In genomic region chr1:69107485-69108158, GRCm38 (mm10) we compare ENCODE assay signal across 9 mouse cellular contexts. TPM values are rescaled to one million over a fixed set of nuclear protein-coding genes. Genes with fewer than 3 reads are reported as not detected.
DNase-seq lines count a peak whose midpoint lies in the region; ATAC-seq and TF ChIP-seq lines count a peak whose summit lies in the region.
"Had no signal": no experiment of that assay in that cellular context is flagged by ENCODE, and none has a peak within 500 bp of the region (broad histone marks: within the 10 kb centered on the region; RNA-seq: fewer than 3 reads in every experiment).

Gene Erbb4, minus strand, starts transcription at chr1:69108059.

- H3K9ac ChIP-seq in limb, embryonic 14.5 days (ENCODE audit: low read depth, low read length, severe bottlenecking) = peak within 1 kb of the TSS; percentile 56
- H3K9ac ChIP-seq in neural tube, embryonic 13.5 days = peak within 1 kb of the TSS; percentile 84

- peaks cover 13% of the 10 kb centered on the region for H3K4me1 ChIP-seq in limb, embryonic 14.5 days (ENCODE audit: control insufficient read depth, insufficient read depth, low read length)
- peaks cover 31% of the 10 kb centered on the region for H3K4me1 ChIP-seq in neural tube, embryonic 13.5 days (replicated peaks)

- DNase-seq in gastrocnemius, postnatal 14 days = peak; percentile 4
- no peak for DNase-seq in gastrocnemius, postnatal 25 days
- peak; percentile 62 to 66 for DNase-seq in cerebellum, postnatal 25 days
- peak; percentile 3 for DNase-seq in heart, adult 9 months (ENCODE audit: low spot score in 2 of 2)
- peak; percentile 7 to 8 for DNase-seq in kidney, adult 8-10 months
- no peak for DNase-seq in limb, embryonic 14.5 days (ENCODE audit: low spot score)
- DNase-seq in thymus, postnatal 36 days = no peak

- no peaks in the 10 kb centered on the region for H3K9me3 ChIP-seq in limb, embryonic 14.5 days (ENCODE audit: control insufficient read depth, low read length)
- no peaks in the 10 kb centered on the region for H3K9me3 ChIP-seq in neural tube, embryonic 13.5 days

- intact Hi-C loops in gastrocnemius, postnatal 14 days (cut with DNase I; ENCODE audit: low total_unique reads) = no loop called here

- TF ChIP-seq POLR2A in limb, embryonic 14.5 days (IDR thresholded peaks at IDR 0.05; ENCODE audit: borderline replicate concordance, extremely low read depth, insufficient read depth, insufficient read length) = no peak

- H3K4me2 ChIP-seq in limb, embryonic 14.5 days (replicated peaks; ENCODE audit: low read depth, low read length, severe bottlenecking) = peak within 1 kb of the TSS; percentile 98
- peak within 1 kb of the TSS; percentile 91 for H3K4me2 ChIP-seq in neural tube, embryonic 13.5 days

- ATAC-seq in limb, embryonic 14.5 days (ENCODE audit: low FRiP score, low read depth) = 0 out of 2 replicates have a peak, but pooled peaks have one; percentile 17
- ATAC-seq in neural tube, embryonic 13.5 days (ENCODE audit: low read depth) = peak; percentile 67

- WGBS in limb, embryonic 14.5 days = under 1% methylated on average over 39 of the region's 63 CpGs
- WGBS in neural tube, embryonic 13.5 days = 0% methylated on average over 54 of the region's 63 CpGs

- H3K36me3 ChIP-seq in limb, embryonic 14.5 days (ENCODE audit: control insufficient read depth, insufficient read depth, low read length) = no peaks in the 10 kb centered on the region
- no peaks in the 10 kb centered on the region for H3K36me3 ChIP-seq in neural tube, embryonic 13.5 days

- H3K27me3 ChIP-seq in limb, embryonic 14.5 days (ENCODE audit: control insufficient read depth, insufficient read depth, low read length) = peaks cover 58% of the 10 kb centered on the region
- H3K27me3 ChIP-seq in neural tube, embryonic 13.5 days = peaks cover 8% of the 10 kb centered on the region; the same call in 1 of the 2 replicates

- H3K27ac ChIP-seq in limb, embryonic 14.5 days (replicated peaks; ENCODE audit: low read depth, low read length) = no peak within 1 kb of the TSS
- H3K27ac ChIP-seq in neural tube, embryonic 13.5 days (replicated peaks) = peak within 1 kb of the TSS; percentile 81

- H3K4me3 ChIP-seq in limb, embryonic 14.5 days (replicated peaks; ENCODE audit: low read length) = peak within 1 kb of the TSS; percentile 64
- peak within 1 kb of the TSS; percentile 84 for H3K4me3 ChIP-seq in neural tube, embryonic 13.5 days

RNA-seq across cellular contexts. Expression of gene Erbb4, which starts in this region (rescaled TPM):
- total RNA-seq in gastrocnemius, postnatal 14 days (2021) = under 1 TPM; 0.78 to 0.88 TPM
- total RNA-seq in gastrocnemius, postnatal 25 days (2021) = under 1 TPM; 0.13 to 0.67 TPM
- 0.68 and 1.00 TPM in 2 replicates for polyA plus RNA-seq in limb, embryonic 14.5 days (2012; rRNA removed)
- 1.7 and 2.0 TPM in 2 replicates for polyA plus RNA-seq in limb, embryonic 14.5 days (2014; fragmentation: Nextera tagmentation; extraction: Ambion mirVana)
- polyA plus RNA-seq in neural tube, embryonic 13.5 days (2015; fragmentation: Nextera tagmentation; extraction: Ambion mirVana) = 13.6 and 14.4 TPM in 2 replicates
- total RNA-seq: hematopoietic stem cell, adult 5-6 weeks had no signal

Comparison
In these comparisons a context has a peak if more than half of its experiments do, and no peak if none do; other contexts are left out.
1. Peak in DNase-seq in gastrocnemius, postnatal 14 days; RNA of the gene not detected or under 1 TPM.
2. DNase-seq: peak in cerebellum, postnatal 25 days (2 of 2), heart, adult 9 months (2 of 2) and kidney, adult 8-10 months (2 of 2); none in gastrocnemius, postnatal 25 days (single experiment), limb, embryonic 14.5 days (single experiment) and thymus, postnatal 36 days (0 of 2).